Mouse (Mus musculus) ovary, adult 18-20 months (tissue): ENCODE data around the gene Pole4.
"Not testable (repeated sequence)": the region's sequence is repeated elsewhere in the genome, so short reads cannot be mapped to it uniquely, and the experiment has no call there.

ENCODE experiments used
- DNase-seq: peaks from one replicate; pipeline ENCODE4 v3.0.0; 2022; ENCODE audit warnings: low spot score, mixed read lengths

Gene Pole4

DNA sequence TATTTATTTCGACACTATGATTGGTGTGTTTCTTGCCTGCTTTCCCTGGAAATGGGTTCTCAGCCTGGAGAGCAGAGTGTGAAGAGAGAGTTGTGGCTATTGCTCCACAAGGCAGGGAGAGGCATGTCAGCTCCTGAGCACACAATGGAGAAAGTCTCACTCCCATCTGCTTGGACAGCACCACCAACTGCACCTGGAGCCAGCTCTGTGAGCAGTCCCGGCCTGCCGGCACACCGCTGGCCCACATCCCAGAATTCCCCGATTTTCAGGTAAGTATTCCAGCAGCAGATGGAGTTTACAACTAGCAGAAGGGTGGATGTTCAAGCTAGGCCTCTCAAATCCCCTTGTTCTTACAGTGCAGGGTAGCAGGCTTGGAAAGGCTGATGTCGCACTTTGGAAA, 10.1 kb upstream of the Pole4 start:
- DNase-seq, result no peak

DNA sequence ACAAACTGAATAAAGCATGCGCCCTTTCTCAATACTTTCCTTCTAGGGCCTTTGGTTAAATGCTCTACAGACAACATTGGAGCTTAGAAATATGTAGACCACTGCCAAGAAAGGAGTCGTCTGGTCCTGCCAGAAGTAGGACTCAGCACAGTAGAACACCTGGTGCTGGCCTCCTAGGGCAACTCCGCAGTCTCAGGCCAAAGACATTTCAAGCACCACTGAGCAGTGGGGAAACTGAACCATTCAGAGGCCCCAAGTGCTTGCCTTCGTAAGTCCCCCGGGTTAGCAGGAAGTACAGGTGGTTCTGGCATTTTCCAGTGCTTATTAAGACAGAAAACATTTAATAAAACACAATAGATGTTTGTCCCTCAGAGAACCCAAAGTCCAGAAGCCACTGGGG, 9.7 kb upstream of the Pole4 start:
- DNase-seq, result no peak

DNA sequence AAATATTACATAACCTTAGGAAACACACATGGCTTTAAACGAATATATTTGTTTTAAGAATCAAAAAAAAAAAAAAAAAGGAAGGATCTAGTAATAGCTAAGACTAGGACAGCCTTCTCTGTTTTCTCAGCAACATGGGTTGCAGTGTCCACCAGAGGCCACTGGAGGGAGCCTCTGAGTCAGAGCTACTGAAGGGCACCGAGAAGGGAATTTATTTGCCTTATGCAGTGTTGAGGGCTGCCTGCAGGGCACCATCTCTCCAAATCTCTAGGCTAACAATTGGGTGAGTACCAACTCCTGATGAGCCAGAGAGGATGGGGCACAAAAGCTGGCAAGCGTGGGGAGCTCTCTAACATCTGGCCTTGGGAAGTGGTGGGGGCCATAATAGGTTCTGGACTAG, 9.1 kb upstream of the Pole4 start:
- peak; percentile 42 for DNase-seq

DNA sequence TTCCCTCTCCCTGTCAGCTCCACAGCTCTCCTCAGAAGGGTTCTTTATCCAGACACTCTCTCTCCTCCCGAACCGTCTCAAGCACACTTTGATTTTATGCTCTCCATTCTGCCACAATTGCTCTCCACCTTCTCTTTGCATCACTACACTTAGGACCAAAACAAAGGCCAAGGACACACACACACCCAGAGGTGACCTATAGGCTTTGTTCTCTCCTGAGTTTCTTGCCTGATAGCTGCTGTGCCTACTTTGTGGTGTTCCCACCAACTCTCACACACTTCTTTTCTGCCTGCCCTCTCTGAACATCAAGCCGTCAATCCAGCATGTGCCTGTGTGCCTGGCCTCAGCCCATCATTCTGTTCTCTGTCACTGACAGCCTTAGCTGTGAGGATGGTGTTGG, 2.6 kb upstream of the Pole4 start:
- DNase-seq, result no peak

DNA sequence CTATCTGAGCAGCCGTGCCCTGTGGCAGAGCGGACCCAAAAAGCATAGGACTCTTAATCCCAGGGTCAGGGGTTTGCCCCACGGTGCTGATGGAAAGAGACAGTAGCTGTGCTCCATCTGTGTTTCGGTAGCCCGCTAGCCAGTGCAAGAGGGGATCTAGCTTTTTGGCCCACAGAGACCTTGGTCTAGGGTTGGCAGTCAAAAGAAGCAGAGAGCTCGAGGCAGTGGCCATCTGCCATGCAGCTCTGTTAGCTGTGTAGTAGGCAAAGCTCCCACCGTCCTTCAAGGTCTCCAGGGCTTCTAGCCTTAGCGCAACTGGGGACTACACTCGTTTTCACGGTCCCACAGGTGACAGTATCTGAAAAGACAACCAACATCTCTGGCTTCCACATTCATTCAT, 2.1 kb upstream of the Pole4 start:
- no peak for DNase-seq

DNA sequence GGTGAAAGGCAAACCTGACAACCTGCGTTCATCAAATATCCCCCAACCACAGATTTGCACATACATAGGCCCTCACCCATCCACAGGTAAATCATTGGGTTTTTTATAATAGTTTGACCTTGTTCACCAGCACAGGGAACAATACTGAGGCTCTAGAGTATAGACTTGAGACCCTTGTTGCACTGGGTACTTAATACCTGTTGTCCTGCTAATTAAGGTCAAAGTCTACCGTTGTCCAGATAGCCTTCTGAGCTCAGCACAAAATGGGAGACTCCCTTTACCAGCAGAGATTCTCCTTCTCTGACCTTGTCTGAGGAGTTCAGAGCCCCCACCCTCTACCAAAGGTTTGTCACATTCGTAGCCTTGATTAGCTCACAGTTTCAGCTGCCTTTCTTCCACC, 1.5 kb downstream of the Pole4 start:
- DNase-seq, result no peak

DNA sequence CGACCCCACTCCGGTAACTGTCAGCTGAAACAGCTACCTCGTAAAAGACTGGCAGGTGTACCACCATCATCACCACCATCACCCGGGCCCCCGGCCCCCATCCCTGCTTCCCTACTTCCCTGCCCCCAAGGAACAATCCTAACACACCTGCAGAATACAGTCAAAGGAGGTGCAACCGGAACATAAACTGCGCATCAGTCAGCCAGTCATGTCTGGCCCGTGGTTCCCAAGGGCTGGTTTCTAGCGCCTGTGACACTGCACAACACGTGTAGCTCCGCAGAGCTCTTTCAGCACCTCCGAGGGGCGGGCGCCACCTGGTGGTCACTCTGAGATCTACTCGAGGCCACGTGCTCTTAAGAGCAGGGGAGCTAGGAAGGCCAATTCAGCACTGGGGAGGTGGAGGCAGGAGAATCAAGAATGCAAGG, 2.6 kb downstream of the Pole4 start:
- peak; percentile 60 for DNase-seq

DNA sequence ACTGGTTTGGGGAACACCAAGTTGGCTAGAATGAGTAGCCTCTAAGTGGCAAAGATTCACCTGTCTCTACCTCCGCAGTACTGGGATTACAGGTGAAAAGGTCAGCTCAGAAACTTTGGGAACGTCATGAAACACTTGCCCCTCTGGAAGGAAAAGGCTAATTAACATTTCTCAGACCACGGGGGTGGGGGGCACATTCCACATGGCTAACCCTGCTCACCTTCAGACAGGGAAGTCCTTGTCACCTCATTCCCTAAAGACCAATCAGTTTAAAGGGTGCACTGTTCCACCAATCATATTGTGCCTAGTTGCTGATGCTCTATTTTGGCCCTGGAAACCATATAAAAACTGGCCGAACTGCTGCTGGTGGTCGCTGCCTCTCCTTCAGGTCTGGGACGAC, 3.9 kb downstream of the Pole4 start:
- no peak for DNase-seq

DNA sequence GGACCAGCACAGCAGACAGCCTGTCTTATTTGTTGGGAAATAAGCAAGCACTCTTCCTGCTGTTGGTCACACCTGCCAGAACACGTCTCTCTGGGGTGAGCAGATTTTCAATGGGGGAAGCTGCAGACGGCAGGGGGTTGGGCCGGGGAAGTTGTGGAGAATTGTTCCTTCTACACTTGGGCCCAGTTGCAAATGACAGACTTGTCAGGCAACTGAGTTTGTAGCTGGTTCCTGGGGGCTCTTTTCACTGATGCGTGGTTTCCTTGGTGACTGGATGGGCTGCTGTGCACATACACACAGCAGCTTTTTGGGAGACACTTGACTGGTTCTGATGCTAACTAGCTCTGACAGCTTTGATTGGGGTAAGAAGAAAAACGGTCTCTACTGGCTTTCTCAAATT, 5.3 kb downstream of the Pole4 start:
- no peak for DNase-seq

DNA sequence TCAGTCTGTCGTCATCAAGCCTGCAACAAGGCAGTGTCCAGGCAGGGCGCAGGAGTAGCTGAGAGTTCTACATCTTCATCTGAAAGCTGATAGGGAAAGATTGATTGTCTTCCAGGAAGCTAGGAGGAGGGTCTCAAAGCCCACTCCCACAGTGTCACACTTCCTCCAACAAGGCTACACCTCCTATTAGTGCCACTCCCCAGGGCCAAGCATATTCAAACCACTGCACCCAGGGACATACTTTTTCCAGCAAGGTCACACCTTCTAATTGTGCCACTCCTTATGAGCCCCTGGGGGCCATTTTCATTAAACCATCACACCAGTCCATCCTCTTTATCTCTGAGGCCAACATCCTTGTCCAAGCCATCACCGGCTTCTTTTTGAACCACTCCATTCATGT, 8.4 kb downstream of the Pole4 start:
- DNase-seq, result no peak

DNA sequence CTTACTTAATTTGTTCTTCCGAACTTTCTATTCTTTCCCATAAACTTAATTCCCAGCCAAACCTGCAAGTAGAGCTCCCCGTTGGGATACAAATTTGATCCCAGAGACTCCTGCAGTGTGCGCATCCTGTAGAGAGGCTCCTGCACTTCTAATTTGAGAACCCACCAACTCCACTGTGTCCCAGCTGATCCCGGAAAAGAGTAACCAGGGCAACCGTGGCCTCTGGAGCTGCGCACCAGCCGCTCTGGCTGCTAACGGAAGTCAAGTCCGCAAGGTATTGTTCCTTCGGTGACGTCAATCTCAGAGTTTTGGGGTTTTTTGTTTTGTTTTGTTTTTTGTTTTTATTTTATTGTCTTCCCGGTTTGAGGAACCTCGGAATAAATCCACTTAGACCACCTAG, 10.5 kb downstream of the Pole4 start:
- no peak for DNase-seq

DNA sequence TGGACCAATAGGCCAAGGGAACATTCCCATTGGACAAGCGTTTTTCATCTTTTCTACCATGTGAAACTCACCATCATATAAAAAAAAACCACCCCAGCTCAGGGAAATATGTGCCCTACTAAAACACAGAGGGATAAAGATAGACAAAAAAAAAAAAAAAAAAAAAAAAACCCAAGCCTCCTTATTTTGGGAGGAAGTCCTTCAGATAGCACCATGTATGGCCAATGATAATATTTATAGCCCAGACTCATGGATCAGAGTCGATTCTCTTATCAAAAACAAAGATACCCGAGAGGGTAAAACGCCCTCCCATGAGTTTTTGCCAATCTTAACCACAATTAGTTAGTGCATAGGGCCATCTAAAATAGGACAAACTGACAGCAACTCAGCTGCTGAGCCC, 15.7 kb downstream of the Pole4 start:
- DNase-seq, result no peak

DNA sequence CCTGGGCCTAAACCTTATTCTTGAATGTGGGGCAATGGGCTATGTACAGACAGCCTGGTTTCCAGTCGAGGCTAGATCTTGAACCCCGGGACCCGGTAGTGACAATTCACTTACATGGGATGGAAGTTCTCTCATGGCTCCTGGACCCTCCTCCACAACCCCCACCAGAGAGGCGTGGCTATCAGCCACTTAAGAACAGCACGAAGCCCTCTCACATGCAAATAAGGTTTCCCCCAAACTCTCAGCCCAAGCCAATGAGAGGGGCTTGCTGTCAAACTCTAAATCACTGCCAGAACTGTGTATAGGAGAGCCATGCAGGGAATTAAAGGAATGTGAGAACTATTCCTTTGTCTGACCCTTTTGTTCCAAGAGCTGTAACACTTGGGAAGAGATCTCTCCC, 16.6 kb downstream of the Pole4 start:
- not testable (repeated sequence) for DNase-seq

DNA sequence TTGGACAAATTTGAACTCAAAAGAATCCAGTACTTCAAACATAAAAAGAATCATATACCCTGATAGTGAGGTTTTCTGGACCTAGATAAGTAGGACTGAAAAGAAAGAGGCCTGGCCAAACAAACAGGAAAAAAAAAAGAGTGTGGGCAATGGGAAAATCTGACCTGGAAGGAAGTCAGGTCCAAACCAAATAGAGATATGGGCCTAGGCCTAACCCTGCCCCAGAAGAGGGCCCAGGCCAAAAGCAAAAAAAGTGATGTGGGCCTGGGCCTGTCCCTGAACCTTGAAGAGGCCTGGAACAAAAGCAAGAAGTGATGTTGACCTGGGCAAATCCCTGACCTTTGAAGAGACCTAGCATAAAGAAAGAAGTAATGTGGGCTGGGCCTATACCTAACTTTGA, 21.0 kb downstream of the Pole4 start:
- DNase-seq, result no peak

DNA sequence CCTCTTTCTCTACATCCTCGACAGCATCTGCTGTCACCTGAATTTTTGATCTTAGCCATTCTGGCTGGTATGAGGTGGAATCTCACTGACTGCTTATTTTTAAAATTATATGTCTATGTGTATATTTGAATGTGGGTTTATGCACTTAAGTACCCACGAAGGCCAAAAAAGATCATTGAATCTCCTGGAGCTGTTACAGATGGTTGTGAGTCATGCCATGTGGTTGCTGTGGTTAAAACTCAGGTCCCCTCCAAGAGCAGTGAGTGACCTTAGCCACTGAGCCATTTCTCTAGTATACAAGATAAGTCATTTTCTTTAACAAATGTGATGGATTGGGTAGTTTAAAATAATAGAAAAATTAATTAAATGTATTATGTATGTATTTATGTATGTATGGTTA, 25.9 kb downstream of the Pole4 start:
- not testable (repeated sequence) for DNase-seq

DNA sequence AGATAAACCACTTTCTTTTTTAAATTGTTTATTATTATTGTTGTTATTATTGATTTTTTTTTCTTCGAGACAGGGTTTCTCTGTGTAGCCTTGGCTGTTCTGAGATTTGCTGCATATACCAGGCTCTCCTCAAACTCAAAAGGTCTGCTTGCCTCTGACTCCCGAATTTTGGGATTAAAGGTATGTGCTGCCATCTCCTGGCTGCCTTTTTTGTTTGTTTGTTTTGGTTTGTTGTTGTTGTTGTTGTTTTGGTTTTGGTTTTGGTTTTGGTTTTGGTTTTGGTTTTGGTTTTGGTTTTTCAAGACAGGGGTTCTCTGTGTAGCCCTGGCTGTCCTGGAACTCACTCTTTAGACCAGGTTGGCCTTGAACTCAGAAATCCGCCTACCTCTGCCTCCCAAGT, 27.5 kb downstream of the Pole4 start:
- not testable (repeated sequence) for DNase-seq

DNA sequence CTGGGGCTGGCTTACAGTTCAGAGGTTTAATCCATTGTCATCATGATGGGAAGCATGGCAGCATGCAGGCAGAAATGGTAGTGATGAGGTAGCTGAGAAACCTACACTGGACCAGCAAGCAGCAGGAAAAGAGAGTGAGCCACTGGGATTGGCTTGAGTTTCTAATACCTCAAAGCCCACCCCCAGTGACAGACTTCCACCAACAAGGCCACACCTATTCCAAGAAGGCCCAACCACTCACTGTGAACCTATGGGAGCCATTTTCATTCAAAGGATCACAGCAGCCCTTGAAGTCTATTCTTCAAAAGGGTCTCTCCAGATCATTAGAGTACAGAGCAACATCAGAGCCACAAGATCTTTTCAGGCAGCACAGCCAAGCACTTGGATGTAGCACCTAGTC, 38.7 kb downstream of the Pole4 start:
- DNase-seq, result no peak

DNA sequence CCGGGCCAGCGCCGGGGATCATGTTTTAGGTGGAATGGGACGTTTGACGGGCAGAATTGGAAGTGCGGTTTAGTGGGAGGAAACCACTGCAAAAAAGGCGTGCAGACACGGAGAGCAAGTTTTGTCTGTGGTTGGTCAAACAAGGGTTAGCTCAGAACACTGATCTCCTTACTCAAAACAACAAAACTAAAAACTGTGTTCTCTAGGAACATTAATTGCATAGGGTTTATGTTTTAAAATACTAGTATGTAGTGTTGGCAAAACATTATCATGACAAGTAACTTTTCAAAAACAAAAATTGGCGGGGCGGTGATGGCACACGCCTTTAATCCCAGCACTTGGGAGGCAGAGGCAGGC, 52.0 kb downstream of the Pole4 start:
- no peak for DNase-seq

DNA sequence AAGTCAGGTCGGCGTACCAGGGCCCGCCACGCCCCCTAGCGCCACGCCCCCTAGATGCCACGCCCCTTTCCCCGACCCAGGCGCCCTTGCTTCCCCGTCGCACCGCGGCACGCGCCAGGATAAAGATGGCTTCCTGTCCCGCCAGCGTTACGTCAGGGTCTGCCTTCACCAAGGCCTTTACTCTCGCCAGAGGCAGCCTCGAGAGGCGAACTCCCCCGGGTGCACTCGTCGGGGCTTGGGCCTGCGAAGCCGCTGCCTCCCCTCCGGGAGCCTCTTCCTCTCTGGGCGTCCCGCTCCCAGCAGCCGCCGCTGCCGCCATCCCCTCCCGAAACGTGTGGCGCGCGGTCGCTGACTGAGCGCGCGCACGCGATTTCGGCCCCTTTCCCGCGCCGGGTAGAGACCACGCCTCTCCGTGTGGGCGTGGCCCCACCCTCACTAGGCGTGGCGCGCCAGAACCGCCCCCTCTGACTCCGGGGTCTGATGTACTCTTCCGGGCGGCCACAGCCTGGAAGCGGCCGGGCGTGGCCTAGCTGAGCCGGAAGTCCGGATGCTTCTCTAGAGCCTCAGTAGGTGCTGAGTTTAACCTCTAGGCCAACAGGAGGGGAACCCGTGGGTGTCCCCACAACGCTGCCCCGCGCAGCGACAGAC, 52.5 kb downstream of the Pole4 start:
- peak; percentile 90 for DNase-seq

DNA sequence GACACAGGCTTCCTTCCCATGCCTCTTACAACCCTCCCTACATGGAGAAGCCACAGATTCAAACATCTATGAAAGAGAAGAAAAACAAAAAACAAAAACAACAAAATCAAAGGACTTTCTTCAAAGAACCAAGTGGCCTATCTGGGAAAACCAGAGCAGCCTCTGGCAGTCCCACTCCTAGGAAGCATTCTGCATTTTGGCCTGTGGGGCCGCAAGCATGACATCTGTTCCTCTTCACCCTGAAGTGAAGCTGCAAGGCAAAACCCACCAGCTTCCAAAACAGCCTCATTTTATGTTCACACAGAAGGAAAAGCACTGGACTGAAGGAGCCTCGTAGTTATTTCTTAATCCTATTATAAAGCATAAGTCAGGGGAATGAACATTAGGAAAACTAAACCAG, 56.1 kb downstream of the Pole4 start:
- DNase-seq, result no peak

DNA sequence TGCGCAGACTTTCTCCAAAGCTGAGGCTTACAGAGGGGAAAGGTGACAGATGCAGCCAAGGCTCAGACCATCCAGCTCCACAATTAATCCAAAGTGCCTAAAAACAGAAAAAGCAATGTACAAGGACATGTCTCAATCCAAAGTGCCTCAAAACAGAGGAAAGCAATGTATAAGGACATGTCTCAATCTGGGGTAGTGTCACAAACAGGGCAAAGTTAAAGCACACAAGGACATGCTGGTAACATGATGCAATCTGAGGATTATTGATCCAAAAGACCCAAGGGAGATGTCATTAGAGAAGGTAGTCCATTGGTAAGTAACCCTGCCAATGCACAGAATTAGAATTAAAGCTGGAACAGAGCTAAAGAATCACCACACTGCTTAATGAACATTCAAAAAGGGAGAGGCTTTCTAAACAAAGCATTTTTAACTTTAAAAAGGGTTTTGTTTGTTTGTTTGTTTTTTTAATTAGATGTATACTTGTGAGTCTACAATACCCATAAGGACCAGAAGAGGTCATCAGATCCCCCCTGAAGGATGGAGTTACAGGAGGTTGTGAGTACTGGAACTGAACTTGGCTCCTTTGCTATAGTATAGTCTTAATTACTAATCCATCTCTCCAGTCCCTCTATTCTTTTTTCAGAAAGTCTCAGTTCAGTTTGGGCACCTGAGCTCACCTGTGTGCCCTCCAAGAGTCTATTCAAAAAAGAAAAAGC, 57.1 kb downstream of the Pole4 start:
- no peak for DNase-seq

DNA sequence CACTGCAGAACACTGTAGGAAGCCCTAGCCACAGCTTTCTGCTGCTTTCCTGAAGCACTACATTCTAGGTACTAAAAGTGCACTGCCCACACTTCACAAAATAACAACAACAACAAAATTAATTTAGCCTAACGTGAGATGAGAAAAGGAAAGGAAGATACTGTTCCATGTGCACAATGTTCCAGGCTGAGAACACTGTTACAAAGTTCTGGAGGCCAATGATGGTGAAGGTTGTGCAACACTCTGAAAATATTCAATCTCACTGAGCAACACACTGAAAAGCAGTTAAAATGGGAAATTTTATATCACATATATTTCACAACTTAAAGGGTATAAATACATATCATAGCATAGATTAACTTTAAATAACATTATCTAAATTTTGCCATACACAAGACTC, 58.2 kb downstream of the Pole4 start:
- DNase-seq, result no peak

DNA sequence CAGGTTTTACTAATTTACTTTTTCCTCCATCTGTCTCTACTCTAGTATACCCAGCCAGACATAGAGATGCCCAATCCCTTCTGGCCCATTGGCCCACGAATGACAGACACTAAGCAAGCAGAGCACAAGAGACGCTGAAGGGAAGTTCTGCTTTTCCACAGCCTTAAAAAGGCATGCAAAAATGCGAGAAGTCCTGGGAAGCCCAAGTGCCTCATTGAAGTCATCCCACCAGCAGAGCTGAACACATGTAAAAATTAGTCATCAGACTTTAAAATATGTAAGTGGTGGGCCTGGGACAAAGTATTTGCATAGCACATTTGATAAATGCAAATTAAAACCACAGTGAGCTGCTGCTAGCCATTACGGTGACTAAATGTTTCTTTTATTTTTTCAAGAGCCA, 65.1 kb downstream of the Pole4 start:
- DNase-seq, result no peak

DNA sequence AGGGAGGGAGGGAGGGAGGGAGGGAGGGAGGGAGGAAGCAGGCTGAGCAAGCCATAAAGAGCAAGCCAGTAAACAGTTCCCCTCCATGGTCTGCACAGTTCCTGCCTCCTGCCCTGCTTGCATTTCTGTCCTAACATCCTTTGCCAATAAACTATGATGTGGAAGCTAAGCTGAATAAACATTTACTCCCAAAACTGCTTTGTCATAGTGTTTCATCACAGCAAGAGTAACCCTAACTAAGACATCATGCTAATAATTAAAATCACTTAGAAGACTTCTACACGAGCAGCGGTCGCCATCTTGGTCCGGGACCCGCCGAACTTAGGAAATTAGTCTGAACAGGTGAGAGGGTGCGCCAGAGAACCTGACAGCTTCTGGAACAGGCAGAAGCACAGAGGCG, 79.8 kb downstream of the Pole4 start:
- not testable (repeated sequence) for DNase-seq
